Comparison of ENCODE assay signal across 17 mouse cellular contexts in the genomic region with DNA sequence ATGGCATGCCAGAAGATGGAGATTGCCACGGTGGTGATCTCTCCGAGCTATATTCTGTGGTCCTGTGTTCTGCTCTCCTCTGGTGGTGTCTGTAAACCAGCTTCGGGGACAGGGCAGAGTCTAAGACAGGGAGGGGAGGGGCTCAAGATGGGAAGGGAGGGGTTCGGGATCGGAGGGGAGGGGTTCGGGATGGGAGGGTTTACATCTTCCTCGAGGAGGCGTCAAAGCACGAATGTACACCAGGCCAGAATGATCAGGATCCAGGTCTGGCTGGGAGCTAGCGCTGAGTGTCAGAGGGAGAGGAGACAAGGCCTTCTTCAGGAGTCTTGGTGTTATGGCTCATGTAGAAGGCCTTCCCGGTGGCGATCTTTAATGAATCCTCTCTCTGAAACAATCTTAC.
"Had no signal": no experiment of that assay in that cellular context is flagged by ENCODE, and none has a peak within 500 bp of the region (broad histone marks: within the 10 kb centered on the region; RNA-seq: fewer than 3 reads in every experiment).

No protein-coding gene starts in this region.

- H3K27ac ChIP-seq: lung, embryonic 15.5 days; macrophage; midbrain, embryonic 10.5 days; midbrain, embryonic 12.5 days; neural tube, embryonic 13.5 days had no signal

- H3K9me3 ChIP-seq: lung, embryonic 15.5 days; midbrain, embryonic 10.5 days; midbrain, embryonic 12.5 days; neural tube, embryonic 13.5 days had no signal

- H3K36me3 ChIP-seq: lung, embryonic 15.5 days; midbrain, embryonic 10.5 days; midbrain, embryonic 12.5 days; neural tube, embryonic 13.5 days had no signal

- H3K4me3 ChIP-seq: lung, embryonic 15.5 days; midbrain, embryonic 10.5 days; midbrain, embryonic 12.5 days; myocyte; neural tube, embryonic 13.5 days had no signal

- H3K27me3 ChIP-seq: lung, embryonic 15.5 days; midbrain, embryonic 12.5 days had no signal

- H3K4me2 ChIP-seq: lung, embryonic 15.5 days; midbrain, embryonic 12.5 days; neural tube, embryonic 13.5 days had no signal

- DNase-seq: liver, postnatal 0 days; lung, adult 2 months; lung, postnatal 14 days; lung, postnatal 36 days; midbrain, embryonic 14.5 days; right cerebral cortex, postnatal 14 days; thymus, adult 18-20 months; thymus, postnatal 14 days; thymus, postnatal 36 days had no signal

- H3K9ac ChIP-seq: liver, postnatal 0 days; lung, embryonic 15.5 days; midbrain, embryonic 12.5 days; neural tube, embryonic 13.5 days had no signal

- ATAC-seq: liver, postnatal 0 days; lung, postnatal 0 days; midbrain, embryonic 16.5 days had no signal
